Mouse (Mus musculus): ENCODE data around the gene Ntpcr. TPM values are rescaled to one million over a fixed set of nuclear protein-coding genes. Genes with fewer than 3 reads are reported as not detected.

The Ntpcr gene
- polyA plus RNA-seq, 1 experiment = 39.6 TPM

GRCm38 (mm10) chr8:125699391-125700025, 30.3 kb upstream of the Ntpcr start:
- TF ChIP-seq CTCF (IDR thresholded peaks at IDR 0.05; ENCODE audit: low read depth, low read length) (no peak), POLR2A (IDR thresholded peaks at IDR 0.05; ENCODE audit: borderline replicate concordance, low read depth, low read length) (no peak)
- no peak overlapping the region for H3K27ac ChIP-seq (ENCODE audit: insufficient read depth, low read depth, low read length)
- H3K4me1 ChIP-seq (ENCODE audit: control insufficient read depth, insufficient read depth, low read length) = peaks cover 10% of the 10 kb centered on the region
- H3K4me3 ChIP-seq (ENCODE audit: insufficient read depth, low read length) = no peak overlapping the region

- TF ChIP-seq POLR2A (IDR thresholded peaks at IDR 0.05; ENCODE audit: borderline replicate concordance, low read depth, low read length) = no peak
- no peak for TF ChIP-seq CTCF (IDR thresholded peaks at IDR 0.05; ENCODE audit: low read depth, low read length)
- H3K27ac ChIP-seq (ENCODE audit: insufficient read depth, low read depth, low read length) = no peak overlapping the region
Observed at GRCm38 (mm10) chr8:125700407-125700806, 29.4 kb upstream of the Ntpcr start.

GRCm38 (mm10) chr8:125702868-125703473, 26.8 kb upstream of the Ntpcr start:
- no peak overlapping the region for H3K4me3 ChIP-seq (ENCODE audit: insufficient read depth, low read length)
- no peak overlapping the region for H3K27ac ChIP-seq (ENCODE audit: insufficient read depth, low read depth, low read length)
- peaks cover 9% of the 10 kb centered on the region for H3K4me1 ChIP-seq (ENCODE audit: control insufficient read depth, insufficient read depth, low read length)
- TF ChIP-seq POLR2A (IDR thresholded peaks at IDR 0.05; ENCODE audit: borderline replicate concordance, low read depth, low read length) (no peak), CTCF (IDR thresholded peaks at IDR 0.05; ENCODE audit: low read depth, low read length) (no peak)

More at GRCm38 (mm10) chr8:125700407-125700806, 29.4 kb upstream of the Ntpcr start:
- peaks cover 11% of the 10 kb centered on the region for H3K4me1 ChIP-seq (ENCODE audit: control insufficient read depth, insufficient read depth, low read length)
- no peak overlapping the region for H3K4me3 ChIP-seq (ENCODE audit: insufficient read depth, low read length)

GRCm38 (mm10) chr8:125704434-125704833, 25.3 kb upstream of the Ntpcr start:
- H3K27ac ChIP-seq (ENCODE audit: insufficient read depth, low read depth, low read length) = no peak overlapping the region

GRCm38 (mm10) chr8:125705816-125706215, 23.9 kb upstream of the Ntpcr start:
- H3K4me3 ChIP-seq (ENCODE audit: insufficient read depth, low read length) = no peak overlapping the region
- TF ChIP-seq POLR2A (IDR thresholded peaks at IDR 0.05; ENCODE audit: borderline replicate concordance, low read depth, low read length) = no peak
- TF ChIP-seq CTCF (IDR thresholded peaks at IDR 0.05; ENCODE audit: low read depth, low read length) = no peak
- no peak overlapping the region for H3K27ac ChIP-seq (ENCODE audit: insufficient read depth, low read depth, low read length)
- H3K4me1 ChIP-seq (ENCODE audit: control insufficient read depth, insufficient read depth, low read length) = 0 out of 2 replicates have a peak, but pooled peaks cover 2% of the 10 kb centered on the region

More at GRCm38 (mm10) chr8:125704434-125704833, 25.3 kb upstream of the Ntpcr start:
- peaks cover 6% of the 10 kb centered on the region for H3K4me1 ChIP-seq (ENCODE audit: control insufficient read depth, insufficient read depth, low read length)
- H3K4me3 ChIP-seq (ENCODE audit: insufficient read depth, low read length) = no peak overlapping the region
- TF ChIP-seq POLR2A (IDR thresholded peaks at IDR 0.05; ENCODE audit: borderline replicate concordance, low read depth, low read length) = no peak
- TF ChIP-seq CTCF (IDR thresholded peaks at IDR 0.05; ENCODE audit: low read depth, low read length) = no peak

- Histone ChIP-seq H3K4me3 (ENCODE audit: insufficient read depth, low read length) (no peak overlapping the region), H3K4me1 (ENCODE audit: control insufficient read depth, insufficient read depth, low read length) (0 out of 2 replicates have a peak, but pooled peaks cover 2% of the 10 kb centered on the region), H3K27ac (ENCODE audit: insufficient read depth, low read depth, low read length) (no peak overlapping the region)
- TF ChIP-seq POLR2A (IDR thresholded peaks at IDR 0.05; ENCODE audit: borderline replicate concordance, low read depth, low read length) (no peak), CTCF (IDR thresholded peaks at IDR 0.05; ENCODE audit: low read depth, low read length) (no peak)
Observed at GRCm38 (mm10) chr8:125709171-125709570, 20.6 kb upstream of the Ntpcr start.

GRCm38 (mm10) chr8:125711514-125711913, 18.2 kb upstream of the Ntpcr start:
- TF ChIP-seq POLR2A (IDR thresholded peaks at IDR 0.05; ENCODE audit: borderline replicate concordance, low read depth, low read length) = no peak
- TF ChIP-seq CTCF (IDR thresholded peaks at IDR 0.05; ENCODE audit: low read depth, low read length) = no peak
- H3K27ac ChIP-seq (ENCODE audit: insufficient read depth, low read depth, low read length) = no peak overlapping the region

GRCm38 (mm10) chr8:125716211-125716610, 13.6 kb upstream of the Ntpcr start:
- TF ChIP-seq CTCF (IDR thresholded peaks at IDR 0.05; ENCODE audit: low read depth, low read length) (no peak), POLR2A (IDR thresholded peaks at IDR 0.05; ENCODE audit: borderline replicate concordance, low read depth, low read length) (no peak)

More at GRCm38 (mm10) chr8:125711514-125711913, 18.2 kb upstream of the Ntpcr start:
- H3K4me3 ChIP-seq (ENCODE audit: insufficient read depth, low read length) = no peak overlapping the region
- H3K4me1 ChIP-seq (ENCODE audit: control insufficient read depth, insufficient read depth, low read length) = no peaks in the 10 kb centered on the region

GRCm38 (mm10) chr8:125716613-125717012, 13.2 kb upstream of the Ntpcr start:
- Histone ChIP-seq H3K4me3 (ENCODE audit: insufficient read depth, low read length) (no peak overlapping the region), H3K27ac (ENCODE audit: insufficient read depth, low read depth, low read length) (no peak overlapping the region), H3K4me1 (ENCODE audit: control insufficient read depth, insufficient read depth, low read length) (no peaks in the 10 kb centered on the region)
- TF ChIP-seq POLR2A (IDR thresholded peaks at IDR 0.05; ENCODE audit: borderline replicate concordance, low read depth, low read length) = no peak
- TF ChIP-seq CTCF (IDR thresholded peaks at IDR 0.05; ENCODE audit: low read depth, low read length) = no peak

More at GRCm38 (mm10) chr8:125716211-125716610, 13.6 kb upstream of the Ntpcr start:
- no peaks in the 10 kb centered on the region for H3K4me1 ChIP-seq (ENCODE audit: control insufficient read depth, insufficient read depth, low read length)
- H3K4me3 ChIP-seq (ENCODE audit: insufficient read depth, low read length) = no peak overlapping the region
- no peak overlapping the region for H3K27ac ChIP-seq (ENCODE audit: insufficient read depth, low read depth, low read length)

GRCm38 (mm10) chr8:125718914-125719313, 10.8 kb upstream of the Ntpcr start:
- no peak overlapping the region for H3K4me3 ChIP-seq (ENCODE audit: insufficient read depth, low read length)
- TF ChIP-seq POLR2A (IDR thresholded peaks at IDR 0.05; ENCODE audit: borderline replicate concordance, low read depth, low read length) = no peak
- TF ChIP-seq CTCF (IDR thresholded peaks at IDR 0.05; ENCODE audit: low read depth, low read length) = peak; percentile 71
- H3K4me1 ChIP-seq (ENCODE audit: control insufficient read depth, insufficient read depth, low read length) = 0 out of 2 replicates have a peak, but pooled peaks cover 4% of the 10 kb centered on the region
- no peak overlapping the region for H3K27ac ChIP-seq (ENCODE audit: insufficient read depth, low read depth, low read length)
